Mouse (Mus musculus) brain, adult 2 months (tissue): ENCODE measurements around the gene Itpr2.
"Not testable (repeated sequence)": the region's sequence is repeated elsewhere in the genome, so short reads cannot be mapped to it uniquely, and the experiment has no call there.

Experiments used
- DNase-seq: peaks from one replicate; pipeline ENCODE4 v3.0.0; 2011; ENCODE audit warnings: low read depth, low spot score

Gene Itpr2

GRCm38 (mm10) chr6:146469936-146470335 lies 32.1 kb downstream of the Itpr2 start:
- no peak for DNase-seq

GRCm38 (mm10) chr6:146468361-146468760 lies 33.7 kb downstream of the Itpr2 start:
- DNase-seq = no peak

GRCm38 (mm10) chr6:146464645-146465042 lies 37.4 kb downstream of the Itpr2 start:
- not testable (repeated sequence) for DNase-seq

GRCm38 (mm10) chr6:146464014-146464644 lies 37.9 kb downstream of the Itpr2 start:
- no peak for DNase-seq

GRCm38 (mm10) chr6:146460936-146461335 lies 41.1 kb downstream of the Itpr2 start:
- DNase-seq = no peak

- DNase-seq = no peak
These were observed 43.6 kb downstream of the Itpr2 start for GRCm38 (mm10) chr6:146458436-146458835.

- no peak for DNase-seq
These were observed 45.3 kb downstream of the Itpr2 start for GRCm38 (mm10) chr6:146456741-146457140.

GRCm38 (mm10) chr6:146454520-146455511 lies 47.2 kb downstream of the Itpr2 start:
- DNase-seq = no peak

- DNase-seq = no peak
These were observed 49.5 kb downstream of the Itpr2 start for GRCm38 (mm10) chr6:146452474-146452873.

- DNase-seq = peak; percentile 36
These were observed 55.9 kb downstream of the Itpr2 start for GRCm38 (mm10) chr6:146446032-146446704.

GRCm38 (mm10) chr6:146439826-146440225 lies 62.2 kb downstream of the Itpr2 start:
- DNase-seq = no peak

GRCm38 (mm10) chr6:146439071-146439818 lies 62.8 kb downstream of the Itpr2 start:
- DNase-seq = peak; percentile 66

GRCm38 (mm10) chr6:146438057-146438456 lies 64.0 kb downstream of the Itpr2 start:
- no peak for DNase-seq

- DNase-seq = no peak
These were observed 65.0 kb downstream of the Itpr2 start for GRCm38 (mm10) chr6:146436916-146437496.

GRCm38 (mm10) chr6:146434217-146434616 lies 67.8 kb downstream of the Itpr2 start:
- no peak for DNase-seq

GRCm38 (mm10) chr6:146432218-146432865 lies 69.7 kb downstream of the Itpr2 start:
- peak; percentile 73 for DNase-seq

- DNase-seq = no peak
These were observed 70.2 kb downstream of the Itpr2 start for GRCm38 (mm10) chr6:146431777-146432176.

- peak; percentile 35 for DNase-seq
These were observed 72.2 kb downstream of the Itpr2 start for GRCm38 (mm10) chr6:146429694-146430380.

GRCm38 (mm10) chr6:146424778-146425177 lies 77.2 kb downstream of the Itpr2 start:
- no peak for DNase-seq

GRCm38 (mm10) chr6:146424326-146424725 lies 77.7 kb downstream of the Itpr2 start:
- DNase-seq = no peak
